Mouse (Mus musculus) gastrocnemius, postnatal 36 days (tissue): Measurements from ENCODE around the gene Rpap3. TPM values are rescaled to one million over a fixed set of nuclear protein-coding genes. Genes with fewer than 3 reads are reported as not detected.
A peak's percentile ranks its signal among the peaks of the same experiment; 100 is the strongest.

Source experiments
- DNase-seq, 2 experiments: peaks; one replicate each; pipeline ENCODE4 v3.0.0; 2022
- intact Hi-C: fragments of 180-260 bp; cut with DNase I; formaldehyde crosslinking; loops from one replicate; pipeline ENCODE4 v1.15.1; 2025
- total RNA-seq, 2 experiments: library from RNA; stranded (reverse); gene quantifications; 2 replicates each; pipeline ENCODE4 v1.2.3; 2021

Rpap3 gene
- total RNA-seq, 2 experiments from 2014 or later, result 9.8 to 12.4 TPM

GRCm38 (mm10) chr15:97663750-97664406, 41.7 kb downstream of the Rpap3 start:
- peak; percentile 59 for DNase-seq
- intact Hi-C loops, result loop anchor here (2.0 kb wide), 1 partner anchor 467 kb away; no protein-coding TSS in a partner anchor

GRCm38 (mm10) chr15:97658755-97659116, 46.9 kb downstream of the Rpap3 start:
- intact Hi-C loops, result no loop called here
- no peak for DNase-seq

DNA sequence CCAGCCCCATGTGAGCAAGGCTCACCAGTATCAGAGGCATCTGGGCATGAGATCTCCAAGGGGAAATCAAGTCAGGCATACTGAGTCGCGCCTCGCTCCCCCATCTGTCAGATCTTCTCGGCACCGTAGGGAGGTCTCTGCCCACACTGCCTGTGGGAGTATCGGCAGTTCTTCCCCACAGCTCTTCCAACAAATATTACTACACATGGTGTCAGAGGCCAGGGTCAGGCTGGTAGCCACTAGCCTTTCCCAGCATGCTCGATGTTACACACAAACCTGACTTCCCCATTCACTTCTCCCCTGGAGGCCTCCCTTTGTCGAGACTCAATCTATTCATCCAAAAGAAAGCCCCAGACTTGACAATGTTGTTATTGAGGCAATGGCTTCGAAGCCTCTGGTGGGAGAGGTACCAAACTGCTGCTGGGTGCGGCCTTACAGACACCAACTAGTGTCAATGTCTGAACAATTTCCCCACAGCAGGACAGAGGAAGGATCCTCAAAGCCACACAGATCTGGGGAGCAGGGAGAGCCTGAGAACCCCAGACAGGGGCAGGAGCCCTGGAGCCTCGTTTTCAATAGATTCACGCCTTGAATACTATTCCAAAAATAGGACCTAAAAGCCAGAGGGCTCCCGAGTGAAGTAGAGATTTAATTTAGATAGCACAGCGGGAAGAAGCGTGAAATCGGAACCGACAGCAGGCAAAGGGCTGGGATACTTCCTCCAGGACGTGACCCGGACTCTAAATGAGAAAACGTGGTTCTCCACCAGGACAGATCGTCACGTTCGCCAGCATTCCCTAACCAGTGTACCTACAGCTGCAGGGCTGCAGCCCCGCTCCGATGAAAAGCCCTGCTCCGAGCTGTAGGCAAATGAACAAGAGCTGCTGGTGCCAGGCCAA, 47.5 kb downstream of the Rpap3 start:
- no peak for DNase-seq
- intact Hi-C loops, result no loop called here

DNA sequence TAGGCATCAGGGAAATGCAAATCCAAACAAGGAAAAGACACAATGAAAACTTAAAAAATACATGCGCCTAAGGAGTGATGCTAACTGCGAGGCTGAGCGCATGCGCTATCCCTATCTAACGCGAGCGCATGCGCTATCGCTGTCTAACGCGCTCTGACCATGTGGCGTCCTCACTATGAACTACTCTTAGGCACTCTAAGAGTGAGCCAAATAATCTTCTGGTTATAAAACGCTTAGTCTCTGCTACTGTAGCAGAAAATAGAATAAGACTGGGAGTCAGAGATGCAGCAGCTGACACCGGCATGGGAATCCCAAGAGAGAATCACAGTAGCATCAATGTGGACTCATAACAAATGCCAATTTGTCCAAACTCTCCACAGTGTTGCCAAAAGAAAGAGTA, 48.2 kb downstream of the Rpap3 start:
- intact Hi-C loops, result no loop called here
- no peak for DNase-seq

GRCm38 (mm10) chr15:97649726-97650125, 55.9 kb downstream of the Rpap3 start:
- DNase-seq, result peak in 1 of 2 experiments; percentile 41
- intact Hi-C loops, result no loop called here

- DNase-seq, result no peak
- intact Hi-C loops, result no loop called here
Observed at GRCm38 (mm10) chr15:97648176-97648575, 57.4 kb downstream of the Rpap3 start.

DNA sequence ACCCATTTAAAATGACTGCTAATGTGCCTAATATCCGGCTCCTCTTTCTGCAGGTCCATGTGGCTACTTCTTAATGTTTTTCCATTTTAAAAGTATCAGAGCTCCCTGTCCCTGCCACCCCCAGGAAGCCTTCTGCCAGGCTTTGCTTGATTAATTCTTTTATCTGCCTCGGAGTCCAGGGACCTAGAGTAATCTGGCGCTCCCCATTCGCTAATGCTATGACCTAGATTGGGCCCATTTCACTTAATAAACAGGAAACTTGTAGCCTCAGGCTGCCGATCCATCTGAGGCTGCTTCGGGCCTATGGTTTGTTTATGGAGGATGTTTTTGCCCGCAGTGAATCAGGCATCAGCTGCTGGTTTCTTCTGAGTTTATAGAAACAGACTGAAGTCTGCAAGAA, 59.2 kb downstream of the Rpap3 start:
- intact Hi-C loops, result no loop called here
- DNase-seq, result no peak

DNA sequence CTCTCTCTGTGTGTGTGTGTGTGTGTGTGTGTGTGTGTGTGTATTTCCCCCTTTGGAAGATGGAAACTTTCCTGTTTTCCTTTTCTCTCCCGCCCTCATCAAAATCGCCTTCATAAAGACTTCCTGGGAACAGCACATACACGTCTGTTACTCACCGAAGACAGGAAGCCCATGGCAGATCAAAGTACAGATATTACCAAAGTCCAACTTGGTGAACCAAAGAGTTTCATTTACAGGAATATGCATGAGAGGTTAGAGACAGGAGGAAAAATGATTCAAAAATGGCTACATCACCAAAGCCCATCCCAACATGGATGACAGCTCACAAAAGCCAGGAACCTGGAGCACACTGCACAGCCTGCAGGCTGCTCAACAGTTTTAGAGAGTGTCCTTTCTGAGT, 61.6 kb downstream of the Rpap3 start:
- intact Hi-C loops, result no loop called here
- no peak for DNase-seq

Other genes with a start within 250 kb of the Rpap3 start
- under 1 TPM; 0.44 to 0.77 TPM for gene Endou, start 25.5 kb upstream of the Rpap3 start, total RNA-seq
- 1 to 10 TPM; 5.1 to 7.7 TPM for gene Rapgef3, start 62.1 kb upstream of the Rpap3 start, total RNA-seq
- gene Slc48a1, start 72.7 kb upstream of the Rpap3 start, total RNA-seq, result 10 to 100 TPM; 44.8 to 46.2 TPM
- gene Hdac7, start 138.7 kb upstream of the Rpap3 start, total RNA-seq, result 10 to 100 TPM; 10.6 to 11.8 TPM
- gene Vdr, start 204.8 kb upstream of the Rpap3 start, total RNA-seq, result under 1 TPM; 0.13 to 0.15 TPM